In genomic region chr19:24754440-24754785, GRCm38 (mm10) we compare ENCODE assay signal across 24 mouse cellular contexts.
DNase-seq lines count a peak whose midpoint lies in the region; ATAC-seq and TF ChIP-seq lines count a peak whose summit lies in the region.
"Had no signal": no experiment of that assay in that cellular context is flagged by ENCODE, and none has a peak within 500 bp of the region (broad histone marks: within the 10 kb centered on the region; RNA-seq: fewer than 3 reads in every experiment).

No protein-coding gene starts in this region.

- H3K36me3 ChIP-seq in heart, embryonic 10.5 days: no peaks in the 10 kb centered on the region
- H3K36me3 ChIP-seq in kidney, embryonic 15.5 days: no peaks in the 10 kb centered on the region
- no peaks in the 10 kb centered on the region for H3K36me3 ChIP-seq in kidney, embryonic 14.5 days (ENCODE audit: control insufficient read depth, insufficient read depth, low read length)
- no peaks in the 10 kb centered on the region for H3K36me3 ChIP-seq in stomach, embryonic 14.5 days (ENCODE audit: control insufficient read depth, insufficient read depth, low read length)
- H3K36me3 ChIP-seq: forebrain, embryonic 15.5 days; G1E; liver, embryonic 13.5 days; midbrain, embryonic 15.5 days; neural tube, embryonic 12.5 days had no signal

- H3K4me2 ChIP-seq in kidney, embryonic 15.5 days: no peak overlapping the region; the same call in 1 of the 2 replicates
- no peak overlapping the region for H3K4me2 ChIP-seq in kidney, embryonic 14.5 days (replicated peaks; ENCODE audit: low read depth, low read length)
- H3K4me2 ChIP-seq in stomach, embryonic 14.5 days (replicated peaks; ENCODE audit: low read depth, low read length): no peak overlapping the region
- H3K4me2 ChIP-seq: forebrain, embryonic 15.5 days; liver, embryonic 13.5 days; midbrain, embryonic 15.5 days; neural tube, embryonic 12.5 days had no signal

- no peak overlapping the region for H3K9ac ChIP-seq in kidney, embryonic 15.5 days
- no peak overlapping the region for H3K9ac ChIP-seq in kidney, embryonic 14.5 days (ENCODE audit: low read depth, low read length)
- H3K9ac ChIP-seq in stomach, embryonic 14.5 days (replicated peaks; ENCODE audit: low read depth, low read length): no peak overlapping the region
- H3K9ac ChIP-seq: forebrain, embryonic 15.5 days; liver, embryonic 13.5 days; lung, embryonic 14.5 days; midbrain, embryonic 15.5 days; neural tube, embryonic 12.5 days had no signal

- WGBS in heart, embryonic 10.5 days: 61% methylated on average over 3 of the region's 3 CpGs
- 64% methylated on average over 3 of the region's 3 CpGs for WGBS in kidney, embryonic 15.5 days
- WGBS in kidney, embryonic 14.5 days: 75% methylated on average over 3 of the region's 3 CpGs
- WGBS in stomach, embryonic 14.5 days: 56% methylated on average over 3 of the region's 3 CpGs
- WGBS in cerebellum, adult 2 months: 69% methylated on average over 3 of the region's 3 CpGs

- no peaks in the 10 kb centered on the region for H3K9me3 ChIP-seq in heart, embryonic 10.5 days
- no peaks in the 10 kb centered on the region for H3K9me3 ChIP-seq in kidney, embryonic 15.5 days (replicated peaks)
- no peaks in the 10 kb centered on the region for H3K9me3 ChIP-seq in kidney, embryonic 14.5 days (ENCODE audit: control insufficient read depth, low read length)
- H3K9me3 ChIP-seq in stomach, embryonic 14.5 days (ENCODE audit: control insufficient read depth, low read depth, low read length): no peaks in the 10 kb centered on the region
- H3K9me3 ChIP-seq: forebrain, embryonic 15.5 days; G1E; liver, embryonic 13.5 days; megakaryocyte, embryonic 14.5 days; midbrain, embryonic 15.5 days; neural tube, embryonic 12.5 days had no signal

- TF ChIP-seq POLR2A in cerebellum, adult 2 months (IDR thresholded peaks at IDR 0.05; ENCODE audit: borderline replicate concordance, insufficient read depth, low read length): no peak

- no peak overlapping the region for H3K4me3 ChIP-seq in heart, embryonic 10.5 days
- no peak overlapping the region for H3K4me3 ChIP-seq in kidney, embryonic 15.5 days (replicated peaks)
- no peak overlapping the region for H3K4me3 ChIP-seq in kidney, embryonic 14.5 days (ENCODE audit: low read length)
- no peak overlapping the region for H3K4me3 ChIP-seq in stomach, embryonic 14.5 days (ENCODE audit: low read depth, low read length)
- H3K4me3 ChIP-seq in cerebellum, adult 2 months (replicated peaks; ENCODE audit: insufficient read depth, low read depth, low read length): no peak overlapping the region
- H3K4me3 ChIP-seq: forebrain, embryonic 15.5 days; layer of hippocampus, adult 2 months; liver, embryonic 13.5 days; megakaryocyte, embryonic 14.5 days; midbrain, embryonic 15.5 days; neural tube, embryonic 12.5 days had no signal

- no peak for TF ChIP-seq CTCF in cerebellum, adult 2 months (IDR thresholded peaks at IDR 0.05; ENCODE audit: borderline replicate concordance, insufficient read depth, low read depth, low read length)

- peaks cover 46% of the 10 kb centered on the region for H3K4me1 ChIP-seq in heart, embryonic 10.5 days
- H3K4me1 ChIP-seq in kidney, embryonic 15.5 days: peaks cover 25% of the 10 kb centered on the region
- H3K4me1 ChIP-seq in kidney, embryonic 14.5 days (ENCODE audit: control insufficient read depth, insufficient read depth, low read length): peaks cover 10% of the 10 kb centered on the region
- peaks cover 8% of the 10 kb centered on the region; the same call in 1 of the 2 replicates for H3K4me1 ChIP-seq in stomach, embryonic 14.5 days (ENCODE audit: control insufficient read depth, insufficient read depth, low read length)
- H3K4me1 ChIP-seq in cerebellum, adult 2 months (ENCODE audit: control insufficient read depth, insufficient read depth, low read length): no peaks in the 10 kb centered on the region
- H3K4me1 ChIP-seq: liver, embryonic 13.5 days; megakaryocyte, embryonic 14.5 days; midbrain, embryonic 15.5 days had no signal

- no peak for ATAC-seq in kidney, embryonic 15.5 days (replicated peaks; ENCODE audit: low FRiP score)
- ATAC-seq in kidney, embryonic 14.5 days (ENCODE audit: low FRiP score, low TSS enrichment): no peak
- no peak for ATAC-seq in stomach, embryonic 14.5 days (ENCODE audit: insufficient number of reproducible peaks, insufficient read depth, low FRiP score, low read depth)
- ATAC-seq: midbrain, embryonic 15.5 days; Patski had no signal

- H3K27ac ChIP-seq in heart, embryonic 10.5 days: peak overlapping the region; percentile 6; the same call in 1 of the 2 replicates
- H3K27ac ChIP-seq in kidney, embryonic 15.5 days: 0 out of 2 replicates have a peak overlapping the region, but pooled peaks have one; percentile 67
- no peak overlapping the region for H3K27ac ChIP-seq in kidney, embryonic 14.5 days (ENCODE audit: low read depth, low read length)
- H3K27ac ChIP-seq in stomach, embryonic 14.5 days (ENCODE audit: low read length): peak overlapping the region; percentile 68
- no peak overlapping the region for H3K27ac ChIP-seq in cerebellum, adult 2 months (ENCODE audit: insufficient read depth, low read length)
- H3K27ac ChIP-seq: forebrain, embryonic 15.5 days; layer of hippocampus, adult 2 months; liver, embryonic 13.5 days; midbrain, embryonic 15.5 days; neural tube, embryonic 12.5 days had no signal

- H3K27me3 ChIP-seq in heart, embryonic 10.5 days (ENCODE audit: insufficient read depth, poor library complexity, severe bottlenecking): no peaks in the 10 kb centered on the region
- no peaks in the 10 kb centered on the region for H3K27me3 ChIP-seq in kidney, embryonic 15.5 days
- H3K27me3 ChIP-seq in kidney, embryonic 14.5 days (ENCODE audit: control insufficient read depth, insufficient read depth, low read length): no peaks in the 10 kb centered on the region
- H3K27me3 ChIP-seq in stomach, embryonic 14.5 days (ENCODE audit: control insufficient read depth, insufficient read depth, low read length): no peaks in the 10 kb centered on the region
- no peaks in the 10 kb centered on the region; the same call in 1 of the 2 replicates for H3K27me3 ChIP-seq in cerebellum, adult 2 months (ENCODE audit: control insufficient read depth, insufficient read depth, low read length)
- H3K27me3 ChIP-seq: forebrain, embryonic 15.5 days; liver, embryonic 13.5 days; midbrain, embryonic 15.5 days; neural tube, embryonic 12.5 days; Patski had no signal

- no peak for DNase-seq in heart, embryonic 10.5 days (ENCODE audit: low spot score)
- DNase-seq in heart, adult 18-20 months: no peak
- peak; percentile 11 for DNase-seq in forelimb bud, embryonic 11.5 days (ENCODE audit: low read depth, low spot score)
- no peak for DNase-seq in thymus, postnatal 25 days
- no peak for DNase-seq in cerebellum, adult 2 months
- DNase-seq: cerebellum, adult 11-12 months; gastrocnemius, postnatal 25 days; kidney, adult 2 months; liver, embryonic 13.5 days; lung, postnatal 36 days; right cerebral cortex, postnatal 14 days; thymus, adult 18-20 months; thymus, postnatal 4 days had no signal

Comparison
In these comparisons a context has a peak if more than half of its experiments do, and no peak if none do; other contexts are left out.
1. H3K27ac ChIP-seq: peak in heart, embryonic 10.5 days (single experiment), kidney, embryonic 15.5 days (single experiment) and stomach, embryonic 14.5 days (single experiment); none in kidney, embryonic 14.5 days (single experiment) and cerebellum, adult 2 months (single experiment).